Mouse (Mus musculus) stomach, postnatal 0 days (tissue): ENCODE results near the gene Tjp1. TPM values are rescaled to one million over a fixed set of nuclear protein-coding genes. Genes with fewer than 3 reads are reported as not detected.

Source experiments
- ATAC-seq: fragments of 200-750 bp; cut with Nextera tagmentation; 2 replicates; pipeline ENCODE4 v1.8.0; 2017; ENCODE audit not compliant: low FRiP score, low TSS enrichment
- DNase-seq: peaks from one replicate; pipeline ENCODE4 v3.0.0-alpha.2; 2016; ENCODE audit warnings: low spot score
- H3K27ac ChIP-seq: fragments of 300-500 bp; sonication (generic); replicated peaks from 2 replicates; pipeline ENCODE4 v1.5.1; 2014; ENCODE audit warnings: mild to moderate bottlenecking, control low read depth
- H3K27me3 ChIP-seq: fragments of 300-500 bp; sonication (generic); 2 replicates; pipeline ENCODE4 v1.6.1; 2014; ENCODE audit warnings: low read length; ENCODE audit not compliant: control insufficient read depth, insufficient read depth
- H3K36me3 ChIP-seq: fragments of 300-500 bp; sonication (generic); 2 replicates; pipeline ENCODE4 v1.6.1; 2014; ENCODE audit warnings: low read length, mixed read lengths; ENCODE audit not compliant: control insufficient read depth, insufficient read depth
- H3K4me1 ChIP-seq: fragments of 300-500 bp; sonication (generic); replicated peaks from 2 replicates; pipeline ENCODE4 v1.6.1; 2014; ENCODE audit warnings: antibody characterized with exemption; ENCODE audit not compliant: control insufficient read depth, insufficient read depth
- H3K4me2 ChIP-seq: fragments of 300-500 bp; sonication (generic); replicated peaks from 2 replicates; pipeline ENCODE4 v1.6.1; 2014; ENCODE audit warnings: low read depth, mild to moderate bottlenecking, control low read depth, moderate library complexity
- H3K4me3 ChIP-seq: fragments of 300-500 bp; sonication (generic); 2 replicates; pipeline ENCODE4 v1.5.1; 2014; ENCODE audit warnings: low read depth, low read length, control low read depth
- H3K9ac ChIP-seq: fragments of 300-500 bp; sonication (generic); 2 replicates; pipeline ENCODE4 v1.6.1; 2014; ENCODE audit warnings: mild to moderate bottlenecking, low read length, control low read depth, mixed read lengths
- H3K9me3 ChIP-seq: fragments of 300-500 bp; sonication (generic); 2 replicates; pipeline ENCODE4 v1.6.1; 2016; ENCODE audit warnings: low read length; ENCODE audit not compliant: control insufficient read depth
- CTCF ChIP-seq: IDR thresholded peaks from 2 replicates; pipeline ENCODE4 v1.5.1; 2016; ENCODE audit warnings: antibody characterized with exemption, low read depth, mild to moderate bottlenecking, moderate library complexity
- EP300 ChIP-seq: optimal IDR thresholded peaks from 2 replicates; pipeline ENCODE3; 2016; ENCODE audit warnings: antibody characterized with exemption
- WGBS: fragments of 180-500 bp; shearing (Covaris S2); extraction: QIAGEN DNeasy Blood & Tissue Kit; methylation state at CpG from one replicate; pipeline ENCODE4 v1.1.7; 2014; 5-methylcytosine and 5-hydroxymethylcytosine counted together
- polyA plus RNA-seq: library from polyadenylated mRNA; unstranded; fragments of >200 nt; fragmentation: Nextera tagmentation; extraction: Ambion mirVana; gene quantifications from 2 replicates; pipeline ENCODE4 v1.2.1, GENCODE M21; 2015

The Tjp1 gene
- polyA plus RNA-seq, result 12.6 and 13.0 TPM in 2 replicates

- peak; percentile 38; the same call in 1 of the 2 replicates for ATAC-seq
- peak within 1 kb of the TSS; percentile 35; the same call in 1 of the 2 replicates for H3K9ac ChIP-seq
- peak; percentile 33 for DNase-seq
- H3K4me3 ChIP-seq, result peak within 1 kb of the TSS; percentile 51
- no peak within 1 kb of the TSS for H3K27ac ChIP-seq
- no peaks in the 10 kb centered on the region for H3K4me1 ChIP-seq
- H3K36me3 ChIP-seq, result no peaks in the 10 kb centered on the region
- TF ChIP-seq CTCF, result no peak
- no peak for TF ChIP-seq EP300
- under 1% methylated on average over 74 of the region's 115 CpGs for WGBS
- H3K9me3 ChIP-seq, result no peaks in the 10 kb centered on the region
- no peaks in the 10 kb centered on the region for H3K27me3 ChIP-seq
- peak within 1 kb of the TSS; percentile 90 for H3K4me2 ChIP-seq
These were observed at the start of gene Tjp1 for GRCm38 (mm10) chr7:65527071-65528007. Tjp1 (minus strand) TSS chr7:65527781.

- no peak overlapping the region for H3K4me3 ChIP-seq
- 51% methylated on average over 12 of the region's 12 CpGs for WGBS
- no peak overlapping the region for H3K4me2 ChIP-seq
- TF ChIP-seq EP300 (no peak), CTCF (no peak)
- no peak overlapping the region for H3K9ac ChIP-seq
- no peaks in the 10 kb centered on the region for H3K9me3 ChIP-seq
- no peaks in the 10 kb centered on the region for H3K4me1 ChIP-seq
- ATAC-seq (no peak), DNase-seq (no peak)
- no peak overlapping the region for H3K27ac ChIP-seq
- no peaks in the 10 kb centered on the region for H3K36me3 ChIP-seq
- H3K27me3 ChIP-seq, result no peaks in the 10 kb centered on the region
These were observed 49.5 kb upstream of the Tjp1 start for GRCm38 (mm10) chr7:65577118-65577517.

GRCm38 (mm10) chr7:65572731-65573130, 45.1 kb upstream of the Tjp1 start:
- Histone ChIP-seq H3K9me3 (no peaks in the 10 kb centered on the region), H3K4me1 (no peaks in the 10 kb centered on the region), H3K9ac (no peak overlapping the region), H3K4me2 (no peak overlapping the region), H3K27me3 (no peaks in the 10 kb centered on the region), H3K27ac (no peak overlapping the region), H3K36me3 (no peaks in the 10 kb centered on the region), H3K4me3 (no peak overlapping the region)
- TF ChIP-seq CTCF (no peak), EP300 (no peak)
- ATAC-seq (no peak), DNase-seq (no peak)
- WGBS, result 69% methylated on average over 5 of the region's 5 CpGs

- no peak for TF ChIP-seq EP300
- TF ChIP-seq CTCF, result no peak
- 73% methylated on average over 4 of the region's 4 CpGs for WGBS
- no peak overlapping the region for H3K27ac ChIP-seq
- no peaks in the 10 kb centered on the region for H3K36me3 ChIP-seq
- H3K4me3 ChIP-seq, result no peak overlapping the region
- no peaks in the 10 kb centered on the region for H3K4me1 ChIP-seq
- H3K4me2 ChIP-seq, result no peak overlapping the region
- DNase-seq (no peak), ATAC-seq (no peak)
- H3K9me3 ChIP-seq, result no peaks in the 10 kb centered on the region
- no peak overlapping the region for H3K9ac ChIP-seq
- H3K27me3 ChIP-seq, result no peaks in the 10 kb centered on the region
These were observed 43.1 kb upstream of the Tjp1 start for GRCm38 (mm10) chr7:65570691-65571090.

- no peak overlapping the region for H3K9ac ChIP-seq
- WGBS, result 70% methylated on average over 1 of the region's 1 CpGs
- no peak for ATAC-seq
These were observed 28.4 kb upstream of the Tjp1 start for GRCm38 (mm10) chr7:65555996-65556395.

GRCm38 (mm10) chr7:65545741-65546140, 18.2 kb upstream of the Tjp1 start:
- H3K4me3 ChIP-seq, result no peak overlapping the region
- no peaks in the 10 kb centered on the region for H3K4me1 ChIP-seq
- no peak for DNase-seq
- TF ChIP-seq CTCF, result no peak
- no peak for TF ChIP-seq EP300
- 29% methylated on average over 5 of the region's 5 CpGs for WGBS
- no peaks in the 10 kb centered on the region for H3K36me3 ChIP-seq
- ATAC-seq, result no peak
- H3K9me3 ChIP-seq, result no peaks in the 10 kb centered on the region
- no peak overlapping the region for H3K4me2 ChIP-seq
- no peak overlapping the region for H3K27ac ChIP-seq
- no peak overlapping the region for H3K9ac ChIP-seq
- H3K27me3 ChIP-seq, result no peaks in the 10 kb centered on the region

More at GRCm38 (mm10) chr7:65555996-65556395, 28.4 kb upstream of the Tjp1 start:
- Histone ChIP-seq H3K27ac (no peak overlapping the region), H3K27me3 (no peaks in the 10 kb centered on the region), H3K9me3 (no peaks in the 10 kb centered on the region), H3K4me3 (no peak overlapping the region), H3K36me3 (no peaks in the 10 kb centered on the region), H3K4me2 (no peak overlapping the region), H3K4me1 (no peaks in the 10 kb centered on the region)
- TF ChIP-seq CTCF (no peak), EP300 (no peak)
- no peak for DNase-seq
